Mouse (Mus musculus) embryonic facial prominence, embryonic 15.5 days (tissue): Measurements from ENCODE around the gene Fam136a. TPM values are rescaled to one million over a fixed set of nuclear protein-coding genes. Genes with fewer than 3 reads are reported as not detected.
"Not testable (repeated sequence)": the region's sequence is repeated elsewhere in the genome, so short reads cannot be mapped to it uniquely, and the experiment has no call there.

ENCODE experiments used
- ATAC-seq: fragments of 200-750 bp; cut with Nextera tagmentation; 2 replicates; pipeline ENCODE4 v1.8.0; 2017; ENCODE audit warnings: low read depth, moderate TSS enrichment; ENCODE audit not compliant: insufficient number of reproducible peaks, low FRiP score, low TSS enrichment
- H3K27ac ChIP-seq: fragments of 300-500 bp; sonication (generic); replicated peaks from 2 replicates; pipeline ENCODE4 v1.5.1; 2015; ENCODE audit warnings: mild to moderate bottlenecking, inconsistent platforms
- H3K27me3 ChIP-seq: fragments of 300-500 bp; sonication (generic); 2 replicates; pipeline ENCODE4 v1.6.1; 2015; ENCODE audit warnings: inconsistent platforms
- H3K36me3 ChIP-seq: fragments of 300-500 bp; sonication (generic); 2 replicates; pipeline ENCODE4 v1.6.1; 2015; ENCODE audit warnings: mild to moderate bottlenecking, inconsistent platforms
- H3K4me1 ChIP-seq: fragments of 300-500 bp; sonication (generic); 2 replicates; pipeline ENCODE4 v1.6.1; 2015; ENCODE audit warnings: inconsistent platforms
- H3K4me2 ChIP-seq: fragments of 300-500 bp; sonication (generic); replicated peaks from 2 replicates; pipeline ENCODE4 v1.6.1; 2015; ENCODE audit warnings: mild to moderate bottlenecking, inconsistent platforms
- H3K4me3 ChIP-seq: fragments of 300-500 bp; sonication (generic); replicated peaks from 2 replicates; pipeline ENCODE4 v1.5.1; 2015; ENCODE audit warnings: mild to moderate bottlenecking, inconsistent platforms
- H3K9ac ChIP-seq: fragments of 300-500 bp; sonication (generic); 2 replicates; pipeline ENCODE4 v1.6.1; 2015; ENCODE audit warnings: inconsistent platforms
- H3K9me3 ChIP-seq: fragments of 300-500 bp; sonication (generic); replicated peaks from 2 replicates; pipeline ENCODE4 v1.6.1; 2016; ENCODE audit warnings: inconsistent platforms
- WGBS: fragments of 180-500 bp; shearing (Covaris S2); methylation state at CpG from one replicate; pipeline ENCODE4 v1.1.7; 2015; 5-methylcytosine and 5-hydroxymethylcytosine counted together
- polyA plus RNA-seq: library from polyadenylated mRNA; unstranded; fragments of >200 nt; fragmentation: Nextera tagmentation; extraction: Ambion mirVana; gene quantifications from 2 replicates; pipeline ENCODE4 v1.2.1, GENCODE M21; 2015

The Fam136a gene
- polyA plus RNA-seq, 1 experiment from 2014 or later = 104 TPM

GRCm38 (mm10) chr6:86366853-86367249 lies 1.4 kb downstream of the Fam136a start:
- peak overlapping the region; percentile 74; the same call in 1 of the 2 replicates for H3K4me3 ChIP-seq
- no peak for ATAC-seq
- H3K9ac ChIP-seq = no peak overlapping the region
- H3K36me3 ChIP-seq = peaks cover 7% of the 10 kb centered on the region; the same call in 1 of the 2 replicates
- H3K4me2 ChIP-seq = peak overlapping the region; percentile 91
- peaks cover 14% of the 10 kb centered on the region for H3K4me1 ChIP-seq
- WGBS = 68% methylated on average over 2 of the region's 2 CpGs
- no peaks in the 10 kb centered on the region for H3K27me3 ChIP-seq
- H3K27ac ChIP-seq = no peak overlapping the region
- no peaks in the 10 kb centered on the region for H3K9me3 ChIP-seq

DNA sequence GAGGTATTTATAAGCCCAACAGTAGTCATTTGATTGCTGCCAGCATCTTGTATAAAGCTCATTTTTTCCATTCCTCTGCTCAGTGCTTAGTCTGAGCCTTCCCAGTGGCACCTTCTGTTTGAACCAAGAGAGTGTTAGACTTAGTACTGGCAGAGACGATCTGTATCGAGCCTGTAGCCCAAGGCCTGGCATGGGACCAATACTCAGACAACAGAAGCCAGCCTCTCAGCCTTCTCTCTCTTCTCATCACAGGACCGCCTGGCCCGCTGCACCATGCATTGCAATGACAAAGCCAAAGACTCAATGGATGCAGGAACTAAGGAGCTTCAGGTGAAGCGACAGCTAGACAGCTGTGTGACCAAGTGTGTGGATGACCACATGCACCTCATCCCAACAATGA lies 3.0 kb downstream of the Fam136a start:
- H3K27me3 ChIP-seq = no peaks in the 10 kb centered on the region
- peaks cover 25% of the 10 kb centered on the region for H3K4me1 ChIP-seq
- no peak overlapping the region for H3K4me3 ChIP-seq
- H3K9ac ChIP-seq = no peak overlapping the region
- no peak for ATAC-seq
- H3K9me3 ChIP-seq = no peaks in the 10 kb centered on the region
- H3K4me2 ChIP-seq = no peak overlapping the region
- WGBS = 96% methylated on average over 5 of the region's 5 CpGs
- H3K27ac ChIP-seq = no peak overlapping the region
- H3K36me3 ChIP-seq = peaks cover 7% of the 10 kb centered on the region; the same call in 1 of the 2 replicates

DNA sequence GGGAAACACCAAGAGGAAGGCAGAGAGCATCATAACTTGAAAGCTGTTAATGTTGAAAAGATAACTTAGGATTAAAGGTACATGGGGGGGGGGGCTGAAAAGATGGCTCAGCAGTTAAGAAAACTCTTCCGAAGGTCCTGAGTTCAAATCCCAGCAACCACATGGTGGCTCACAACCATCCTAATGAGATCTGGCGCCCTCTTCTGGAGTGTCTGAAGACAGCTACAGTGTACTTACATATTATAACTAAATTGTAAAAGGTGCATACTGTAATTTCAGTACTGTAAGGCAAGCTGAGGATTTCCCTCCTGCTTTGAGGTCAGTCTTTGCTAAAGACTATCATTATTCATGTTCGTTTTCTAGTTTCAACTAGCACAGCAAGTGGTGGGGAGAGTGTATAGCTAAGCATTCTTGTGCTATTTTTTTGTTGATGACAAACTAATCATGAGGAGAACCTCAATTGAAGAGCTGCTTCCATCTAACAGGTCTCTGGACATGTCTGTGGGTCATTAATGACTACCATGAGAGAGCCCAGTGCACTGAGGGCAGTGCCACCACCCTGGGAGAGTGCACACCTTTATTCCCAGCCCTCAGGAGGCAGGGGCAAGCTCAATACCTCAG lies 4.8 kb downstream of the Fam136a start:
- H3K9ac ChIP-seq = peak overlapping the region; percentile 58
- no peak for ATAC-seq
- WGBS = 68% methylated on average over 3 of the region's 3 CpGs
- peaks cover 25% of the 10 kb centered on the region for H3K4me1 ChIP-seq
- peaks cover 7% of the 10 kb centered on the region; the same call in 1 of the 2 replicates for H3K36me3 ChIP-seq
- peak overlapping the region; percentile 91; the same call in 1 of the 2 replicates for H3K27ac ChIP-seq
- H3K4me2 ChIP-seq = peak overlapping the region; percentile 77
- H3K27me3 ChIP-seq = no peaks in the 10 kb centered on the region
- H3K9me3 ChIP-seq = no peaks in the 10 kb centered on the region
- H3K4me3 ChIP-seq = peak overlapping the region; percentile 88

DNA sequence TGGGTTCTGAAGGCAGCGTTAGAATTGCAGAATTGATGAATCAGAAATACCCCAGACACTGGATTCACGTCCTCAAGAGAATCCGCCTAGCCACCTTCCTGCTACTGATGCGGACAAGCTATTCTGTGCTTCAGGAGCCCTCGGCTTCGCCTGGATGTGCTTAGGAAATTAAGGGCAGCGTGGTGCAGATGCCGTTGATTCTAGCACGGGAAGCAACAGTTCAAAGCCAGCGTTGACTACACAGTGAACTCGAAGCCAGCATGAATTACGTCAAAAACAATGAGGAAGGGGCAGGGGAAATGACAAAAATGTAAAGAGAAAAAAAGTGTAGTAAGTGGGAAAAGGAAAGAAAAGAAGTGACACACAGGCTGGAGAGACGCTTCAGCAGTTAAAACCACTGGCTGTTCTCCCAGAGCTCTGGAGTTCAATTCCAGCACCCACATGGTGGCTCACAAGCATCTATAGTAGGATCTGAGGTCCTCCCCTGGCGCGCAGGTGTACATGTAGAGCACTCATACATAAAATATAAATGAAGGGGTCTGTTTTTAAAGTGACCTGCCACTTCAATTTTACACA lies 5.4 kb downstream of the Fam136a start, which contains the start of gene Snrpg:
Gene Snrpg, plus strand, starts transcription at position 541 of the 576 bp plus-strand sequence.
- 12% methylated on average over 15 of the region's 15 CpGs for WGBS
- ATAC-seq = peak; percentile 21; the same call in 1 of the 2 replicates
- peak within 1 kb of the TSS; percentile 76 for H3K9ac ChIP-seq

GRCm38 (mm10) chr6:86371340-86371911 lies 6.0 kb downstream of the Fam136a start:
- peaks cover 21% of the 10 kb centered on the region for H3K4me1 ChIP-seq
- peak overlapping the region; percentile 91 for H3K27ac ChIP-seq
- peak overlapping the region; percentile 88 for H3K4me3 ChIP-seq
- peak overlapping the region; percentile 76 for H3K9ac ChIP-seq
- H3K27me3 ChIP-seq = no peaks in the 10 kb centered on the region
- WGBS = under 1% methylated on average over 50 of the region's 50 CpGs
- H3K9me3 ChIP-seq = no peaks in the 10 kb centered on the region
- peak; percentile 96 for ATAC-seq
- peak overlapping the region; percentile 77 for H3K4me2 ChIP-seq
- peaks cover 13% of the 10 kb centered on the region for H3K36me3 ChIP-seq

More for the DNA sequence above, 5.4 kb downstream of the Fam136a start, which contains the start of gene Snrpg:
- Histone ChIP-seq H3K36me3 (peaks cover 7% of the 10 kb centered on the region; the same call in 1 of the 2 replicates), H3K4me1 (peaks cover 25% of the 10 kb centered on the region), H3K27me3 (no peaks in the 10 kb centered on the region), H3K27ac (peak within 1 kb of the TSS; percentile 91), H3K9me3 (no peaks in the 10 kb centered on the region), H3K4me3 (peak within 1 kb of the TSS; percentile 88), H3K4me2 (peak within 1 kb of the TSS; percentile 77)

DNA sequence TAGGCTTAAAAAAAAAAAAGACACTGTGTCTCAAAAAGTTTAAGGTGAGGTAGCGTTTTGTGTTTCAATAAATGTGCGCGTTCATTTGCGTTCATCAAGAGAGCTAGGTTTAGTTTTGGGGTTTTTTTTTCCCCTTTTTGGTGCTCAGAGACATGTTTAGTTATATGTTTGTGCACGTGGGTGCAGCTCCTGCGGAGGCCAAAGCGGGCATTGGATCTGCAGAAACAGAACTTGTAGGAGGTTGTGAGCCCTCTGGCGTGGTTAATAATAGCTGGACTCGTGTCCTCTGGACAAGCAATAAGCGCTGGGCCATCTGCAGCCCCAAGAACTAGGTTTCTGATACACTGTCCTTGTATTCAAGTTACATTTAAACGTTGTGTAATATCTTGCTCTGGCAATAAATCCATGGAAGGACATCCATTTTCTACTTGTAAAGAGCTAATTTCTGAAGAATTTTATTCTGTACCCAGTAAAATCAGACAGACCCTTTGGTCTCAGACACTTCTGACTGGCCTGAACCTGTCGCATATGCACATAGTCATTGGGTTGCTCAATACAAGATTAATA lies 6.6 kb downstream of the Fam136a start:
- H3K27ac ChIP-seq = peak overlapping the region; percentile 91; the same call in 1 of the 2 replicates
- H3K36me3 ChIP-seq = peaks cover 19% of the 10 kb centered on the region
- peak overlapping the region; percentile 88 for H3K4me3 ChIP-seq
- peaks cover 18% of the 10 kb centered on the region for H3K4me1 ChIP-seq
- peak overlapping the region; percentile 77 for H3K4me2 ChIP-seq
- H3K9me3 ChIP-seq = no peaks in the 10 kb centered on the region
- no peak for ATAC-seq
- H3K27me3 ChIP-seq = no peaks in the 10 kb centered on the region
- H3K9ac ChIP-seq = peak overlapping the region; percentile 76
- WGBS = 3% methylated on average over 12 of the region's 12 CpGs

DNA sequence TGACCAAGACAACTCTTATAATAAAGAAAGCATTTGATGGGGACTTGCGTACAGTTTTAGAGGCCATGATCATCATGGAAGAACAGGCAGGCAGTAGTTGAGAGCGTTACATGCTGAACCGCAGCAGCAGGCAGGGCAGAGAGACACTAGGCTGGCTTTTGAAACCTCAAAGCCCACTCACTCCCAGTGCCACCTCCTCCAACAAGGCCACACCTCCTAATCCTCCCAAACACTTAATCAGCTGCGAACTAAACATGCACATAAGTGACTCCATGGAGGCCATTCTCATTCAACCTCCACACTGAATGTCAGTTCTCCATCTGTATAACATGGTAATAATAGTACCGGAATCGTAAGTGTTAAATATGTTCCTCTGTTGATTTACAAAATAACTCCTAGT lies 8.1 kb downstream of the Fam136a start:
- H3K4me2 ChIP-seq = no peak overlapping the region
- no peak overlapping the region for H3K9ac ChIP-seq
- no peak for ATAC-seq
- 94% methylated on average over 6 of the region's 6 CpGs for WGBS
- H3K4me1 ChIP-seq = peaks cover 18% of the 10 kb centered on the region
- no peaks in the 10 kb centered on the region for H3K9me3 ChIP-seq
- H3K4me3 ChIP-seq = no peak overlapping the region
- H3K27ac ChIP-seq = no peak overlapping the region
- no peaks in the 10 kb centered on the region for H3K27me3 ChIP-seq
- H3K36me3 ChIP-seq = peaks cover 27% of the 10 kb centered on the region

GRCm38 (mm10) chr6:86378341-86378740 lies 12.9 kb downstream of the Fam136a start:
- Histone ChIP-seq H3K4me1 (no peaks in the 10 kb centered on the region), H3K4me2 (no peak overlapping the region), H3K27me3 (no peaks in the 10 kb centered on the region), H3K9me3 (no peaks in the 10 kb centered on the region), H3K9ac (no peak overlapping the region), H3K27ac (no peak overlapping the region), H3K4me3 (no peak overlapping the region), H3K36me3 (peaks cover 39% of the 10 kb centered on the region)
- no peak for ATAC-seq
- 84% methylated on average over 3 of the region's 3 CpGs for WGBS

GRCm38 (mm10) chr6:86380112-86380511 lies 14.7 kb downstream of the Fam136a start:
- not testable (repeated sequence) for H3K4me1 ChIP-seq, H3K4me2 ChIP-seq, H3K9me3 ChIP-seq, H3K27ac ChIP-seq, H3K27me3 ChIP-seq, ATAC-seq, H3K9ac ChIP-seq, H3K4me3 ChIP-seq
- WGBS = 64% methylated on average over 8 of the region's 8 CpGs
- peaks cover 41% of the 10 kb centered on the region for H3K36me3 ChIP-seq

DNA sequence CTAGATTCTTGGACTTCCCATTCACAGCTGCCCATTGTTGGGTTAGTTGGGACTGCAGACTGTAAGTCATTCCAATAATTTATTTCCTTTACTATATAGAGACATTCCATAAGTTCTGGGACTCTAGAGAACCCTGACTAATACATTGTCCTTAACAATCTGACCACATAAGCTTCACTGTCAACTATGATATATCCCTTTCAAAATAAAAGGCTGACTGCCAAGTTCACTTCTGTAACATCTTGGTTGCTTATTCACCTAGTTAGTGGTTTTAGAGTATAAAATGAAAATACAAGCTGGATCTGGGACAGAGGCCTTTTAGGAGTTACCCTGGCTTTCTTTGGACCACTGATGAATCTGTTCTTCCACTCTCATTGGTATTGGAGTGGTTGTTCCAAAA lies 17.1 kb downstream of the Fam136a start:
- peaks cover 41% of the 10 kb centered on the region for H3K36me3 ChIP-seq
- no peak overlapping the region for H3K9ac ChIP-seq
- no peak for ATAC-seq
- H3K4me3 ChIP-seq = no peak overlapping the region
- H3K4me1 ChIP-seq = no peaks in the 10 kb centered on the region
- H3K27ac ChIP-seq = no peak overlapping the region
- H3K27me3 ChIP-seq = no peaks in the 10 kb centered on the region
- H3K9me3 ChIP-seq = no peaks in the 10 kb centered on the region
- no peak overlapping the region for H3K4me2 ChIP-seq

- Histone ChIP-seq H3K4me3 (no peak overlapping the region), H3K27ac (no peak overlapping the region), H3K4me1 (no peaks in the 10 kb centered on the region), H3K9me3 (no peaks in the 10 kb centered on the region), H3K9ac (no peak overlapping the region), H3K36me3 (peaks cover 41% of the 10 kb centered on the region), H3K27me3 (no peaks in the 10 kb centered on the region), H3K4me2 (no peak overlapping the region)
- 40% methylated on average over 16 of the region's 16 CpGs for WGBS
- no peak for ATAC-seq
These were observed 17.9 kb downstream of the Fam136a start for GRCm38 (mm10) chr6:86383370-86383769.
